Mouse (Mus musculus): Measurements from ENCODE around the gene a. TPM values are rescaled to one million over a fixed set of nuclear protein-coding genes. Genes with fewer than 3 reads are reported as not detected.

a gene
- polyA plus RNA-seq, 1 experiment from 2014 or later, result 0.33 TPM

GRCm38 (mm10) chr2:154936536-154937155 lies 145.4 kb downstream of the a start:
- Histone ChIP-seq H3K9me3 (replicated peaks) (no peaks in the 10 kb centered on the region), H3K36me3 (no peaks in the 10 kb centered on the region), H3K4me1 (no peaks in the 10 kb centered on the region), H3K27ac (replicated peaks) (no peak overlapping the region), H3K4me2 (no peak overlapping the region), H3K4me3 (replicated peaks) (no peak overlapping the region), H3K9ac (replicated peaks) (no peak overlapping the region), H3K27me3 (replicated peaks) (peaks cover 14% of the 10 kb centered on the region)
- WGBS, result 74% methylated on average over 11 of the region's 11 CpGs
- ATAC-seq (ENCODE audit: low FRiP score), result no peak

- H3K27me3 ChIP-seq (replicated peaks), result peaks cover 14% of the 10 kb centered on the region; the same call in 1 of the 2 replicates
- H3K36me3 ChIP-seq, result no peaks in the 10 kb centered on the region
- peaks cover 5% of the 10 kb centered on the region for H3K4me1 ChIP-seq
- 79% methylated on average over 8 of the region's 8 CpGs for WGBS
- H3K9me3 ChIP-seq (replicated peaks), result no peaks in the 10 kb centered on the region
- H3K4me3 ChIP-seq (replicated peaks), result no peak overlapping the region
- ATAC-seq (ENCODE audit: low FRiP score), result no peak
- no peak overlapping the region for H3K9ac ChIP-seq (replicated peaks)
- no peak overlapping the region for H3K4me2 ChIP-seq
- no peak overlapping the region for H3K27ac ChIP-seq (replicated peaks)
Measured at GRCm38 (mm10) chr2:154937547-154938390, 146.6 kb downstream of the a start.

- Histone ChIP-seq H3K27me3 (replicated peaks) (peaks cover 16% of the 10 kb centered on the region; the same call in 1 of the 2 replicates), H3K4me1 (peaks cover 8% of the 10 kb centered on the region), H3K27ac (replicated peaks) (no peak overlapping the region), H3K4me3 (replicated peaks) (no peak overlapping the region), H3K4me2 (no peak overlapping the region), H3K9ac (replicated peaks) (no peak overlapping the region), H3K9me3 (replicated peaks) (no peaks in the 10 kb centered on the region), H3K36me3 (no peaks in the 10 kb centered on the region)
- no peak for ATAC-seq (ENCODE audit: low FRiP score)
- 75% methylated on average over 10 of the region's 10 CpGs for WGBS
Measured at GRCm38 (mm10) chr2:154941952-154942351, 150.8 kb downstream of the a start.

- Histone ChIP-seq H3K27ac (replicated peaks) (no peak overlapping the region), H3K27me3 (replicated peaks) (peaks cover 12% of the 10 kb centered on the region; the same call in 1 of the 2 replicates), H3K4me2 (peak overlapping the region; percentile 32; the same call in 1 of the 2 replicates), H3K4me3 (replicated peaks) (no peak overlapping the region), H3K36me3 (no peaks in the 10 kb centered on the region), H3K4me1 (peaks cover 8% of the 10 kb centered on the region), H3K9ac (replicated peaks) (no peak overlapping the region), H3K9me3 (replicated peaks) (no peaks in the 10 kb centered on the region)
- WGBS, result 36% methylated on average over 11 of the region's 11 CpGs
- no peak for ATAC-seq (ENCODE audit: low FRiP score)
Measured at GRCm38 (mm10) chr2:154942546-154942945, 151.3 kb downstream of the a start.

GRCm38 (mm10) chr2:154943101-154943500 lies 151.9 kb downstream of the a start:
- peak overlapping the region; percentile 32 for H3K4me2 ChIP-seq
- 10% methylated on average over 11 of the region's 11 CpGs for WGBS

GRCm38 (mm10) chr2:154946921-154947320 lies 155.7 kb downstream of the a start:
- no peak overlapping the region for H3K4me3 ChIP-seq (replicated peaks)
- H3K36me3 ChIP-seq, result no peaks in the 10 kb centered on the region
- 85% methylated on average over 3 of the region's 3 CpGs for WGBS
- peaks cover 8% of the 10 kb centered on the region for H3K4me1 ChIP-seq
- H3K9me3 ChIP-seq (replicated peaks), result no peaks in the 10 kb centered on the region
- no peak for ATAC-seq (ENCODE audit: low FRiP score)
- H3K27ac ChIP-seq (replicated peaks), result no peak overlapping the region
- no peak overlapping the region for H3K9ac ChIP-seq (replicated peaks)
- no peak overlapping the region for H3K4me2 ChIP-seq
- H3K27me3 ChIP-seq (replicated peaks), result peaks cover 10% of the 10 kb centered on the region; the same call in 1 of the 2 replicates

More at GRCm38 (mm10) chr2:154943101-154943500, 151.9 kb downstream of the a start:
- no peak overlapping the region for H3K4me3 ChIP-seq (replicated peaks)
- H3K27ac ChIP-seq (replicated peaks), result no peak overlapping the region
- ATAC-seq (ENCODE audit: low FRiP score), result no peak
- peaks cover 8% of the 10 kb centered on the region for H3K4me1 ChIP-seq
- H3K36me3 ChIP-seq, result no peaks in the 10 kb centered on the region
- H3K27me3 ChIP-seq (replicated peaks), result peaks cover 10% of the 10 kb centered on the region; the same call in 1 of the 2 replicates
- H3K9ac ChIP-seq (replicated peaks), result no peak overlapping the region
- no peaks in the 10 kb centered on the region for H3K9me3 ChIP-seq (replicated peaks)

- H3K4me1 ChIP-seq, result no peaks in the 10 kb centered on the region
- no peak for ATAC-seq (ENCODE audit: low FRiP score)
- no peak overlapping the region for H3K4me3 ChIP-seq (replicated peaks)
- H3K27ac ChIP-seq (replicated peaks), result no peak overlapping the region
- WGBS, result 48% methylated on average over 7 of the region's 7 CpGs
- H3K4me2 ChIP-seq, result no peak overlapping the region
- no peak overlapping the region for H3K9ac ChIP-seq (replicated peaks)
- H3K9me3 ChIP-seq (replicated peaks), result no peaks in the 10 kb centered on the region
- H3K27me3 ChIP-seq (replicated peaks), result no peaks in the 10 kb centered on the region
- H3K36me3 ChIP-seq, result no peaks in the 10 kb centered on the region
Measured at GRCm38 (mm10) chr2:154949352-154949751, 158.2 kb downstream of the a start.

GRCm38 (mm10) chr2:154949877-154950276 lies 158.7 kb downstream of the a start:
- H3K4me3 ChIP-seq (replicated peaks), result no peak overlapping the region
- H3K9me3 ChIP-seq (replicated peaks), result no peaks in the 10 kb centered on the region
- H3K27me3 ChIP-seq (replicated peaks), result no peaks in the 10 kb centered on the region
- H3K36me3 ChIP-seq, result no peaks in the 10 kb centered on the region
- H3K9ac ChIP-seq (replicated peaks), result no peak overlapping the region
- ATAC-seq (ENCODE audit: low FRiP score), result no peak
- H3K4me2 ChIP-seq, result no peak overlapping the region
- H3K4me1 ChIP-seq, result no peaks in the 10 kb centered on the region
- no peak overlapping the region for H3K27ac ChIP-seq (replicated peaks)
- WGBS, result 81% methylated on average over 9 of the region's 9 CpGs

GRCm38 (mm10) chr2:154950601-154951000 lies 159.4 kb downstream of the a start:
- H3K27ac ChIP-seq (replicated peaks), result no peak overlapping the region
- WGBS, result 64% methylated on average over 5 of the region's 5 CpGs
- no peak for ATAC-seq (ENCODE audit: low FRiP score)
- no peaks in the 10 kb centered on the region for H3K9me3 ChIP-seq (replicated peaks)
- no peak overlapping the region for H3K4me2 ChIP-seq
- no peaks in the 10 kb centered on the region for H3K36me3 ChIP-seq
- no peak overlapping the region for H3K4me3 ChIP-seq (replicated peaks)
- H3K9ac ChIP-seq (replicated peaks), result no peak overlapping the region
- no peaks in the 10 kb centered on the region for H3K27me3 ChIP-seq (replicated peaks)
- no peaks in the 10 kb centered on the region for H3K4me1 ChIP-seq

GRCm38 (mm10) chr2:154959486-154959885 lies 168.3 kb downstream of the a start:
- H3K27me3 ChIP-seq (replicated peaks), result no peaks in the 10 kb centered on the region
- H3K36me3 ChIP-seq, result no peaks in the 10 kb centered on the region
- no peak overlapping the region for H3K27ac ChIP-seq (replicated peaks)
- no peak overlapping the region for H3K9ac ChIP-seq (replicated peaks)
- no peak for ATAC-seq (ENCODE audit: low FRiP score)
- H3K4me1 ChIP-seq, result no peaks in the 10 kb centered on the region; the same call in 1 of the 2 replicates
- no peaks in the 10 kb centered on the region for H3K9me3 ChIP-seq (replicated peaks)
- H3K4me2 ChIP-seq, result no peak overlapping the region
- H3K4me3 ChIP-seq (replicated peaks), result no peak overlapping the region
- WGBS, result 95% methylated on average over 5 of the region's 5 CpGs

- Histone ChIP-seq H3K4me2 (no peak overlapping the region), H3K27me3 (replicated peaks) (no peaks in the 10 kb centered on the region), H3K9me3 (replicated peaks) (no peaks in the 10 kb centered on the region), H3K9ac (replicated peaks) (no peak overlapping the region), H3K36me3 (no peaks in the 10 kb centered on the region), H3K4me3 (replicated peaks) (no peak overlapping the region), H3K4me1 (no peaks in the 10 kb centered on the region; the same call in 1 of the 2 replicates), H3K27ac (replicated peaks) (no peak overlapping the region)
- no peak for ATAC-seq (ENCODE audit: low FRiP score)
- WGBS, result 94% methylated on average over 3 of the region's 3 CpGs
Measured at GRCm38 (mm10) chr2:154959909-154960308, 168.7 kb downstream of the a start.

GRCm38 (mm10) chr2:154963176-154963575 lies 172.0 kb downstream of the a start:
- H3K36me3 ChIP-seq, result no peaks in the 10 kb centered on the region
- H3K4me2 ChIP-seq, result no peak overlapping the region
- WGBS, result 26% methylated on average over 5 of the region's 5 CpGs
- no peak overlapping the region for H3K4me3 ChIP-seq (replicated peaks)
- no peak for ATAC-seq (ENCODE audit: low FRiP score)
- H3K4me1 ChIP-seq, result no peaks in the 10 kb centered on the region; the same call in 1 of the 2 replicates
- H3K9ac ChIP-seq (replicated peaks), result no peak overlapping the region
- H3K27ac ChIP-seq (replicated peaks), result no peak overlapping the region
- H3K9me3 ChIP-seq (replicated peaks), result no peaks in the 10 kb centered on the region
- H3K27me3 ChIP-seq (replicated peaks), result no peaks in the 10 kb centered on the region
